Mouse (Mus musculus): Measurements from ENCODE around the gene Lrrc8c. TPM values are rescaled to one million over a fixed set of nuclear protein-coding genes. Genes with fewer than 3 reads are reported as not detected.
A peak's percentile ranks its signal among the peaks of the same experiment; 100 is the strongest.

Lrrc8c gene
- total RNA-seq (2021), result 10 to 100 TPM in 1 of 2 experiments, 1 to 10 TPM in 1; 8.3 to 11.0 TPM
- long read RNA-seq, experiment 1, full-length matches to known transcripts, result 1 of 2 reads
- long read RNA-seq, experiment 1, partial matches to known transcripts, result 0 of 2 reads
- long read RNA-seq, experiment 1, other reads (novel, unspliced or antisense), result 1 of 2 reads
- long read RNA-seq, experiment 2, full-length matches to known transcripts, result 2 of 3 reads
- long read RNA-seq, experiment 2, partial matches to known transcripts, result 0 of 3 reads
- long read RNA-seq, experiment 2, other reads (novel, unspliced or antisense), result 1 of 3 reads

DNA sequence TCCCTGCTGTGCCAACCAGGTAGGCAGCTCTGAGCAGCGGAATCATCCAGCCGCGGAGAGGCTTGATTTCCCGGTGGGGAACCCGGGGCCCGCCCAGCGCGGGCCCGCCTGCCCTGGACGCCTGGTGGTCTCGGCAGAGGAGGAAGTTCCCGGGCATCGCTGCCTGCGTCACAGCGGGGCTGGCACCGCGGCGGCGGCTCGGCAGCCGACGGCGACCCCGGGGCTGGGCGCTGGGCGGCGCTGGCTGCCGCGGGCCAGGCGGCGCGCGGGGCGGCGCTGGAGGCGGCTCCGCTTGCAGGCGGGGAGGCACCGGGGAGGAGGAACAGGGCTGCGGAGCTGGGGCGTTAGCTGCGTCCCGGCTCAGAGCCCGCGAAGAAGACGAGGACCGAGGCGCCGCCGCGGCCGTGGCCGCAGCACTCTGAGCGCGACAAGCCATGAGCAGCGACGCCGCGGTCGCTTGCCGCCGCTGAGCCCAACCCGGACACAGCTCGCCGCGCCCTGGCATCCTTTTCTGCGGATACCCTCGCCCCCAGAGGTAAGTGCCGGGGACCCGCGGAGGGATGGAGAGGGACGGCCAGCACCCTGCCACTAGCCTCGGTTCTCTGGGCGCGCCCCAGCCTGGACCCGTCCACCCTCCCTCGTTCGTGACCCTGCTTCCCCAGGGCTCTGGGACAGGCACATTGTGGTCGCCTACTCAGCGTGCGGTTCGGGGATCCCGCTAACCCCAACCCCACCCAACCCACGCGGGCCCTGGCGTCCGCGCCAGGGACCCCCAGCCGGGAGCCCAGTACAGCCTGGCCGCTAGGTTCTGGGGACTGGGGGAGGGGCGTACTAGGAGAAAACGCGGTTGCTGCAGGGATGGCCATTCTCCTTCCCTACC is at the start of gene Lrrc8c:
TSS of gene Lrrc8c (plus strand) at position 293 of the 880 bp plus-strand sequence.
- DNase-seq, result peak; percentile 70 to 73
- intact Hi-C loops (cut with DNase I), result loop anchor here (1.0 to 5.0 kb wide), 2 partner anchors 112 to 135 kb away; no protein-coding TSS in a partner anchor

DNA sequence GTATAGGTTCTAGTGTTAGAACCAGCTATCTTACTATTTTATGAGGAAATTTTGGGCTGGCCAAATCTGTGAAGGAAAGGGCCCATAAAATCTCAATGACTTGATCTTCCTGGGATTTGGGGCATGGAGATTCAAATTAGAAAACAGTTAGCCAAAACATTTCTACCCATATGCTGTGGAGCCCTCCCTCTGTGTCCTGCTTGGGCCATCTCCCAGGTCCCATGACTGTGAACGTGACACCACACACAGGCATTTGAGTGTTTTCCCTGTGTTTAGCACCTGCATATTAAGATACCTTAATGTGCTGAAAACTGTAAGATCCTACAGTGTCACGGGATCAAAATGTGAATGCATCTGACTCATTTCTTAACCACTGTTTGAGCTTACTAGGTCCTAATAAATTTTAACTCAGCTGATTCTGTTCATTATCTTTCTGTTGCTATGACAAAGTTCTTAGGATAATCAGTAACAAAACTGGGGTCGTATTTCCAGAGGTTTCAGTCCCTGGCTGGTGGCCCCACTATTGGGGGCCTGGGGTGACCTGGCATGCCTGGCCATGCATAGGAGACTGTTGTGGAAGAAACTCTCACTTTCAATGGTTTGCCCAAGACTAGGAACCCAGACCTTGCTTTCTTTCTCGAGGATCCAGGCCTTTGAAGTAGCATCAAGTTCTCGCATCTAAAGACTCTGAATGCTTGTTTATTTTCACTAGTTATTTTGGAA is 46.0 kb upstream of the Lrrc8c start:
- DNase-seq, result no peak
- intact Hi-C loops (cut with DNase I), result no loop called here

DNA sequence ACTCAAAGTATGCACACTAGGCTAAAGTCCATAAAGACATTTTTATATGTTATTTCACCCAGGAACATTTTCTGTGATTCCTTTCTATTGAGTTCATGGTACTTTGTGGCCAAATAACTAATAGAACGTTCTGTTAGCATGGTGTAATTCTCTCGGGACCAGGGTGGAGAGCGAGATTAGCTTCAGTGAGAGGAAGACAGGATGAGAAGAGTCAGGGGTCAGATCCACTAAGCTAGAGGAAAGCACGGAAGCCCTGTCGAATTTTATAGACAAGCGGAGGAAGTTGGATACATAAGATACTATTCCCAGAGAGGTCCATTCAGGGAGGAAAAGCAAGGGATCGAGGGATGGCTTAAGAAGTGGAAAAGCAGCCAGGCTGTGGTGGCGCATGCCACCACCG is 41.7 kb upstream of the Lrrc8c start:
- DNase-seq, result no peak
- intact Hi-C loops (cut with DNase I), result no loop called here

DNA sequence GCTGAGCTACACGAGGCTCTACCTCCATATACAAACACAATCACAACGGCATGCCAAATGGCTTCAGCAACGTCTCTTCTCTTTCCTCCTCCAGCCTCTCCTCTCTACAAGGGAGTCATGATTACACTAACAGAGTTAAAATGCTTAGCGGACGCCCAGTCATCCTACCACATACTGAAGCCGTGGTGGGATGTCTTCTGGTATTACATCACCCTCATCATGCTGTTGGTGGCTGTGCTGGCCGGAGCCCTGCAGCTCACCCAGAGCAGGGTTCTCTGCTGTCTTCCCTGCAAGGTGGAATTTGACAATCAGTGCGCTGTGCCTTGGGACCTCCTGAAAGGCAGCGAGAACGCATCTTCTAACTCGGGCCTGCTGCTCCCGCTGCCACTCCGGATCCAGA is 39.5 kb upstream of the Lrrc8c start:
- DNase-seq, result no peak
- intact Hi-C loops (cut with DNase I), result no loop called here

DNA sequence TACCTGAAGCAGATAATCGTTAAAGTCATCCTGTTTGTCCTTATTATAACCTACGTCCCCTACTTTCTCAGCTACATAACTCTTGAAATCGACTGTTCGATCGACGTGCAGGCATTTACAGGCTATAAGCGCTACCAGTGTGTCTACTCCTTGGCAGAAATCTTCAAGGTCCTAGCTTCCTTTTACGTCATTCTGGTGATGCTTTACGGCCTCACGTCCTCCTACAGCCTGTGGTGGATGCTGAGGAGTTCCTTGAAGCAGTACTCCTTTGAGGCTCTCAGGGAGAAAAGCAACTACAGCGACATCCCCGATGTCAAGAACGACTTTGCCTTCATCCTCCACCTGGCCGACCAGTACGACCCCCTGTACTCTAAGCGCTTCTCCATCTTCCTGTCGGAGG is 38.6 kb upstream of the Lrrc8c start:
- intact Hi-C loops (cut with DNase I), result no loop called here
- no peak for DNase-seq

DNA sequence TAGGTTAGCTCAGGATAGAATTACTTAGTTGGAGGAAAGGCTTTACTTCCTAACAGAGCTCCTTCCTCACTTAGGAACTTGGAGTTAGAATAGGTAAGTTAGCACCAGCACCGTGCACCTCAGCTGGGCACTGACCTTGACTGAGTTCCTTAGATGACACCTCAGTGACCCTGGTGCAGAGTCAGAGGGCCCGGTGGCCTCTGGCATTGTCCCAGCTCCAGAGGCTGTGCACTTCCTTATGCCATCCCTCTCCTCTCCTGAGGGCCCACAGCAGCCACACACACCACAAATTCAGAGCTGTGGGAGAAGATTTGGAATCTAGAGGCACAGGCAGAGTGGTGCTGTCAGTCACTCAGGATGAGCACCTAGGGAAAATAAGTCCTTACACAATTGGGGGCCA is 35.6 kb upstream of the Lrrc8c start:
- intact Hi-C loops (cut with DNase I), result no loop called here
- DNase-seq, result no peak

DNA sequence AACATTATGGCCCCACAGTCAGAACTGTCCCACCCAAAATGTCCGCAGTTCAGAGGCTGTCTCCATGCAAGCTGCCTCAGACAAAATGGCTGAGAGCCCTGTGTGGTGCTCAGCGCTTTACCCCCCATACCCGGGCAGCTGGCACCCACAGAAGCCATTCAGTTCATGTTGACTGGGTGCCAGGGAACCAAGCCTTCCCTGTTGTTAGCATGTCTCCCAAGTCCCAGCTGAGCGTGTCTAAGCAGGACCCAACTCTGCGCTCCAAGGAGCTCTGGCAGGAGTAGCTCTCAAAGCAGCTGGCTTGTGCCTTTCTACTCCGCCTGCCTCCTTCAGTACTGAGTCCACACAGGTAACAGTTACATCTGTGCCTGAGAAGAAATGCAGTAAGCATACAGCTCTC is 34.9 kb upstream of the Lrrc8c start:
- no peak for DNase-seq
- intact Hi-C loops (cut with DNase I), result no loop called here

DNA sequence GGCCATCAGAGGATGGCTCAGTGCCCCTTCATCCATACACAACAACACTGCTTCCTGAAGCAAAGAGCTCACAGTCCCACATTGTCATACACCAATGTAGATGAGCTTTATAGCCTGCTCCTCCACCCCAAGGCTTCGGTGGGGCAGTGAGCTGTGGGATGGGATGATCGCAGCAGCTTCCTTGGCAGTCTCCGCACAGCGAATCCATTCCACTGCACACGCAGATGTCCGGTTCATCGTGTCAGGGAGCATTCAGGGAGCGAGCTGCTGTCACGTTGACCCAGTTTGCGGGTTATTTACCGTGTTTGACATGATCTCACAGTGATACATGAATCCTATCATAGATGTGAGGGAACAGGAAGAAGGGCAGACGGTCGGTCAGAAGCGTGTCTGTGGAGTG is 34.3 kb upstream of the Lrrc8c start:
- DNase-seq, result no peak

DNA sequence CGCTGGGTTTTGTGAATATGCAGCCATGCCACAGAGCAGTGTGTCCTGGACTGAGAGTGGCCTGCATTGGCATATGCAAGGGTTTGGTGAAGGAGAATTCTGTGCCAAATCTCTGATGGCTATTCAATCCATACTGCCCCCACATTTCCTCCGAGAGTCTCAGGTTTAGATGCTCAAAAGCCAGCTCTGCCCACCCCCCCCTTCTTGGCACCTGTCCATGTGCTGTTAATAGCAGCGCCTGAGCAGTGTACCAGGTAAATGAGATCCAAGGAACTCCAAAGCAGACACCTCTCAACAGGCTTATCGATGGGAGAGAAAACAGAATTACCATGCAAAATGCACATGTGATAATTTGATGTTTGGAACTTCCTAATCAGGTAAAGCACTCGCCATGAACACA is 29.0 kb upstream of the Lrrc8c start:
- DNase-seq, result no peak
- intact Hi-C loops (cut with DNase I), result loop anchor here (5.0 kb wide), 1 partner anchor 73 kb away; the partner anchor contains the start of gene Lrrc8b

More for the DNA sequence above, 34.3 kb upstream of the Lrrc8c start:
- intact Hi-C loops (cut with DNase I), result no loop called here

DNA sequence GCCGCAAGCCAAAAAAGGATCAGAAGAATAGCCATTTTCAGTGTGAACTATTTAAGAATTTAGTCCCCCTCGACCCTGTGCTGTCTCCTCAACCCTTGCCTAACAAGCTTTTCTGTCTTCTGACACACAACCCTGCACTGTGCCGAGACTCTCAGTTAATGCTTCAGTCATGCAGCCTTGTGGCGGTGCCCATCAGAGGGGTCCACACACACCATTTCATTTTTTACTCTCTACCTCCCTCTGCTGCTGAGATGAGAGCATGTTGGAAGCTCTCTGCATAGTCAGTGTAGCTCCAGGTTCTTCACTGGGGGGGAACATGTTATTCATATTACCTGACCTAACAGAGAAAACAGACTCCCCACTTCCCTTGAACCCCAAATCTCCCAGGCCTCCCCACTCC is 27.8 kb upstream of the Lrrc8c start:
- intact Hi-C loops (cut with DNase I), result loop anchor here (5.0 kb wide), 1 partner anchor 74 kb away; the partner anchor contains the start of gene Lrrc8b

DNA sequence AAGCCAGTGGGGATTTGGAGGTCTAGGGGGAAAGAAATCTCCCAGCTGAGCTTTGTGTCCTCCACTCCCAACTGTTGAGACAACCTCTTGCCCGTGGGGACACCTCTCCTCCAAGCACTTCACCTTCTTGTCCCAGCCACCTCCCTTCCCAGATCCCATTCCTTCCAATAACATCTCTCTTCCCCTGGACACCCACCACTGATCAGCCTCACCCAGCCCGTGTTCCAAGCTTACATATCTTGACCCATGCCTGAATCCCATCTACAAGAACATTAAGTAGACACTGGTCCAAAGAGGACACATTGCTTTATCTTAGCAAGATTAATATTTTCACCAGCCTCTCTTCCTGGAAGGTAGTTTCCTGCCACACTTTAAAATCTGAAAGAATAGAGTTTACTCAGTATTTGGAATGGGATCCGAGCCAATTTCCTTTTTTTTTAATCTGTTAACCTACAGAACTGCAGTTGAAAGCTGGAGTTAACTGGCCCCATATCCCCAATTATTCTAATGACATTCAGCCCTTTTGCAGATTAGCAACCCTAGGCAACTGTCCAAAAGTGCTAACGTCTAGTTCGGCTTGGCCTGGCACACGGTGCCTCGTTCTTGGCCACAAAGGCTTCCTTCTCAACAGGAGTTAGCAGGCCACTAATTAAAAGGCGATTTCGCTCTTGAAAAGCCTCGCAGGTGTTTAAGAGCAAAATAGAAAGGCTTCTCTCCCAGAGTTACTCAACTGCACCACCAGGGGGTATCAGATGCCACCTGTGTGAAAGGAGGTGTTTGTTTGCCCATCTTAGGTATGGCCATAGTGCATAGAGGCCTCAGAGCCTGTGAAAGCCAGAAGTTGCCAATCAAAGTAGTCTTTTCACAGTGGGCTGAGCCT is 26.6 kb upstream of the Lrrc8c start:
- DNase-seq, result no peak
- intact Hi-C loops (cut with DNase I), result loop anchor here (2.0 to 5.0 kb wide), 2 partner anchors 75 to 162 kb away; partner anchors contain the start of gene Lrrc8b

More for the DNA sequence above, 27.8 kb upstream of the Lrrc8c start:
- DNase-seq, result no peak

DNA sequence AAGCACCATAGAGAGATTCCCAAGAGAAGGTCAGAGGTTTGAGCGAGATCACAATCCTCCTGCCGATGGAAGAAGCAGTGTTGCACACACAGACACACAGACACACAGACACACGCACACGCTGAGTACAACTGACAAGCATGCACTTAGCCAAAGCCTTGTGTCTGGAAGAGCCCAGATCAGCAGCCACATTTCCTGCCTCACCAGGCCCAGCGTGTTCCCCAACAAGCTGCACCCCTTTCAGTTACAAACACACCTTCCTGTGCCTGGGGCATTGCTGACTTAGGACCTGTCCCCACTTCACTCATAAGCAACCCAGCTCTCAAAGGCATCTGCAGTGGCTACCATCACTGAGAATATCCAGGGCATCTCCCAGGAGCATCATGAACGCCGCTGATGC is 25.8 kb upstream of the Lrrc8c start:
- DNase-seq, result no peak
- intact Hi-C loops (cut with DNase I), result loop anchor here (2.0 to 5.0 kb wide), 2 partner anchors 76 to 161 kb away; partner anchors contain the start of gene Lrrc8b

DNA sequence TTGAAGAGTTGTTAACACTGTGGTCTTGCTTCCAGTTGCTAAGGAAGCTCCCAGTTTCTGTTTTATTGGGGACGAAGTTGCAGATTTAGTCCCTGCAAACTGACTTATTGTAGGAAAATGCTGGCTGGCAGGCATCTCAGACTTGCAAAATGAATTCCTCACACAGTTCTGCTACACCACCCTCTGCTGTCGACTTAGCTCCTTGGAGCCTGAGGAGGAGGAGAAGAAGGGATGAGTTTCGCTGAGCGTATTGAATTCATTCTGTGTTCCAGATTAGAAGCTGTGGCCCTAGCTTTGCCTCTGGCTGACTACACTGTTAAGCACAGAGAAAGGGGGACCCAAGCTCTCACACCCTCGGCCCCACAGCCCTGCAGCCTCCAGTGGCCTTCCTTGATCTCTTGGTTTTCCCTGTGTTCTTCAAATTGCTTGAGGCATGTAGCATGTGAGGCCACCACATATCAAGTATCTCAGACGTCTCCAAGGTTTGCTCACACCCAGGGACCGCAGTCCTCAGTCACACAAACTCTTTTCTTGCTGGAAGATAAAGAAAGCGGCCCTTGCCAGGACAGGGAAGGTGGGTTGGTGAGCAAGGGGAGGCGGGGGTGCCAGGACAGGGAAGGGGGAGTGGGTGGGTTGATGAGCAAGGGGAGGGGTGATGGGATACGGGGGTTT is 24.8 kb upstream of the Lrrc8c start:
- no peak for DNase-seq
- intact Hi-C loops (cut with DNase I), result loop anchor here (5.0 kb wide), 1 partner anchor 77 kb away; the partner anchor contains the start of gene Lrrc8b

DNA sequence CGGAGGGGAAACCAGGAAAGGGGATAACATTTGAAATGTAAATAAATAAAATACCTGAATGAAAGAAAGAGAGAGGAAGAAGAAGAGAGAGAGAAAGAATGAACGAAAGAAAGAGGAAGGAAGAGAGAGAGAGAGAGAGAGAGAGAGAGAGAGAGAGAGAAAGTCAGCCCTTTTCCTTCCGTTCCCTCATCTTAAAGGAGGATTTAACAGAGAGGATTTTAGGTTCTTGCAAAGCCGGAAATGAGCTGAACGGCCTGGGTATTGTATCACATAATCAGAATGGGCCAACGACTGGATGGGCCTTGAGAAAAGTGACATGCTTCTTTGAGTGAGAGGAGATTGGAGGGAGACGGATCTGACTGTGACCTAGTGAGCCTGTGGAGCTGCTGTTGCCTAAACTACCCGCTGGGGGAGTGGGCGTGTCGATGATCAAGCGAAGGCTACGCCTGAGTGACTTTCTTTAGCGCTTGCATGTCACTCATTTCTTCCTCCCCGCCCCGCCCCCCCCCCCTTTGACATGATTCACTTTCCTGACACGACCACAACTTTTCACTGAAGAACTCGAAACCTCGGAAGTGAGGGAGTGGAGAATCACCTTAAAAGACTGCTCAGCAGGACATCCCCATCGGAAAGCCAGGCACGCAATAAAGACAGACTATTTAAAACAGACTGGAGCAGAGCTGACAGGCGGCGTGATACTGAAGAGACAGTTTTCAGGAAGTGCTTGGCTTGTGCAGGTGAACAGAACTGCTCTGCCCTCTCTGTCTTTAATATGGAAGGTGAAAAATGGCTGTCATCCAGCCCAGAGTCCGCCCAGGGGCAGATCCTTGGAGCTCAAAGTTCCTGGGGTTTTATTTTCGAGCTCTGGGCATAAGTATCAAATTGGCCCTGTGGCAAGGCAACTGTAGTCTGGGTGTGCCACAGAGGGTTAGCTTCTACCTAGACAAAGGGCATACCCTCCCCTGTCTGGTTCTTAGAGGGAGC is 24.0 kb upstream of the Lrrc8c start:
- DNase-seq, result peak; percentile 65 to 73
- intact Hi-C loops (cut with DNase I), result loop anchor here (5.0 kb wide), 1 partner anchor 78 kb away; the partner anchor contains the start of gene Lrrc8b

DNA sequence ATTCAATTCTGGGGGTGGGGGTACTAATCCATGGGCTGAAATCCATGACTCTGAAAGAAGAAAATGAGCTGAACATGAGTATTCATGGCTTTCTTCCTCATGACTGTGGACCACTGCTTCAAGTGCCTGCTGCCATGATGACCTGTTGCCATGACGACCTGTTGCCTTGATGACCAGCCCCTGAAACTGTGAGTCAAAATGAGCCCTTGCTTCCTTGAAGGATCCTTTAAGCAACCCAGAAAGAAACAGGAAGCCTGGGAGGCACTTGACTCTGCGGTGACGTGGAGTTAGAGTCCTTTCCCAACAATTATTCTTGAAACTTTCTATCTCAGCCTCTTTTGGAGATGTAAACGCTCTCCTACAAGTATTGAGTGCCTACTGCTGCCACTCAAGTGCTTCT is 23.1 kb upstream of the Lrrc8c start:
- intact Hi-C loops (cut with DNase I), result no loop called here
- DNase-seq, result no peak

DNA sequence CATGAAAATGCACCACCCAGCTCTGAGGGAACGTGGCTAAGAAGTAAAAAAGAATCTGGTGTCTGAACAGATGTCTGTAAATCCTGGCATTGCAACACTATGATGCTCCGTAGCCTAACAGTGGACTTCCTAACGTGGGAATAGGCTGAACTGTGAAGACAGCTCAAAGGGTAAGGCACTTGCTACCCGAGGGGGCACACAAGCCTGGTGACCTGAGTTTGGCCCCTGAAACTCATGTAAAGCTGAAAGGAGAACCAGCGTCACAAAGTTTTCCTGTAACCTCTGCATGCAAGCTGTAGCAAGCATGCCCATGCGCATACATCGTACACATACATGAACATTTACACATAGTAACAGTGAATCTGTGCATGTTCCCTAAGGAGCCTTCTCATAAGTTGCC is 22.6 kb upstream of the Lrrc8c start:
- intact Hi-C loops (cut with DNase I), result no loop called here
- DNase-seq, result no peak

DNA sequence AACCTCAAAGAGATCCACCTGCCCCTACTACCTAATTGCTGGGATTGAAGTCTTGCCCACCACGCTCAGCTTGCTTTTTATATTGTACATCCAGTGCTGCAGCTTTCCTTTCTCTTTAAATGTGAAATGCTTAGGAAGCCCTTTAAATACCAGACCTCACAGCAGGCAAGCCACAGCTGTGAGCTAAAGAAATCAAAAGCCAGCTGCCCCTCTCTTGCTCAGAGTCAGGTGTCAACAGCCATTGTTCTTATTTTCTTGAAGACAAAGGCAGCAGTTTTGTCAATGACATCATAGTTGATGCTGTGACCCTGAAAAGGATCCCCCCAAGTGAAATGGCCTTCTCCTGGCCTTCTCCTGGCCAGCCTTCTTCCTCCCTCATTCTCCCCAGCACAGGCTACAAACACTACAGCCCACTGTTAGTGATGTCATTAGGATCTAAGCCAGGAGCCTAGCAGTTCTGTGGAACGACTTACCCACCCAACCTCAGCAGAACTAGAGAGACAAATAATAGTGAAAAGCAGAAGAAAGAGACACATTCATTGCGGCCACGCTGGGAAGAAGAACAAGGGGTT is 20.7 kb upstream of the Lrrc8c start:
- intact Hi-C loops (cut with DNase I), result no loop called here
- DNase-seq, result no peak

DNA sequence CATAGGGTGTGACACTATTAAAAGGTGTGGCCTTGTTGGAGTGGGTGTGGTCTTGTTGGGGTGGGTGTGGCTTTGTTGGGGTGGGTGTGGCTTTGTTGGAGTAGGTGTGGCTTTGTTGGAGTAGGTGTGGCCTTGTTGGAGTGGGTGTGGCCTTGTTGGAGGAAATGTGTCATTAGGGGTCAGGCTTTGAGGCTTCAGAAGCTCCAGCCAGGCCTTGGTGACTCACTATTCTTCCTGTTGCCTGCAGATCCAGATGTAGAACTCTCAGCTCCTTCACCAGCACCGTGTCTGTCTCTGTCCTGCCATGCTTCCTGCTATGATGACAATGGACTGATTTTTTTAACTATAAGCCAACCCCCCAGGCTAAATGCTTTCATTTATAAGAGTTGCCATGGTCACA is 19.8 kb upstream of the Lrrc8c start:
- intact Hi-C loops (cut with DNase I), result no loop called here
- DNase-seq, result no peak

All from gastrocnemius, postnatal 36 days (tissue).